Mouse (Mus musculus) cortical plate, adult 2 months (tissue): ENCODE data around the gene Zfp503.

Experiments used
- CTCF ChIP-seq: fragments of 200-500 bp; IDR thresholded peaks from 2 replicates; pipeline ENCODE4 v1.5.1; 2011; ENCODE audit warnings: mild to moderate bottlenecking, control low read depth, low read length; ENCODE audit not compliant: insufficient read depth; ENCODE audit errors: extremely low read depth
- POLR2A ChIP-seq: fragments of 200-500 bp; IDR thresholded peaks from 2 replicates; pipeline ENCODE4 v1.6.1; 2011; ENCODE audit warnings: mild to moderate bottlenecking, low read length, control low read depth; ENCODE audit not compliant: insufficient read depth; ENCODE audit errors: extremely low read depth

- no peak for TF ChIP-seq CTCF
- TF ChIP-seq POLR2A = no peak
Measured at GRCm38 (mm10) chr14:22036802-22037497, 47.5 kb upstream of the Zfp503 start.
